Mouse (Mus musculus) liver, adult 2 months (tissue): ENCODE measurements around the gene Nutf2. TPM values are rescaled to one million over a fixed set of nuclear protein-coding genes. Genes with fewer than 3 reads are reported as not detected.

Experiments
- DNase-seq: peaks from one replicate; pipeline ENCODE4 v3.0.0-alpha.2; 2011; ENCODE audit warnings: low read depth, low spot score; ENCODE audit errors: extremely low read depth
- H3K27ac ChIP-seq: fragments of 200-500 bp; replicated peaks from 2 replicates; pipeline ENCODE4 v1.5.1; 2012; ENCODE audit warnings: low read depth, mild to moderate bottlenecking, control low read depth, inconsistent platforms, low read length; ENCODE audit not compliant: insufficient read depth
- H3K27me3 ChIP-seq: fragments of 200-500 bp; 2 replicates; pipeline ENCODE4 v1.6.1; 2012; ENCODE audit warnings: mild to moderate bottlenecking, moderate library complexity, low read length, inconsistent platforms; ENCODE audit not compliant: control insufficient read depth, insufficient read depth
- H3K36me3 ChIP-seq: fragments of 200-500 bp; 2 replicates; pipeline ENCODE4 v1.6.1; 2012; ENCODE audit warnings: low read length, inconsistent platforms; ENCODE audit not compliant: control insufficient read depth, insufficient read depth
- H3K4me1 ChIP-seq: fragments of 200-500 bp; 2 replicates; pipeline ENCODE4 v1.6.1; 2011; ENCODE audit warnings: low read length; ENCODE audit not compliant: control insufficient read depth, insufficient read depth
- H3K4me3 ChIP-seq: fragments of 200-500 bp; 2 replicates; pipeline ENCODE4 v1.5.1; 2011; ENCODE audit warnings: low read depth, mild to moderate bottlenecking, control low read depth, low read length, moderate library complexity; ENCODE audit not compliant: insufficient read depth
- H3K79me2 ChIP-seq: fragments of 200-500 bp; 2 replicates; pipeline ENCODE4 v1.6.1; 2012; ENCODE audit warnings: inconsistent platforms, mild to moderate bottlenecking, low read length, moderate library complexity; ENCODE audit not compliant: control insufficient read depth, insufficient read depth
- H3K9ac ChIP-seq: fragments of 200-500 bp; 2 replicates; pipeline ENCODE4 v1.6.1; 2012; ENCODE audit warnings: low read depth, mild to moderate bottlenecking, control low read depth, inconsistent platforms, low read length
- CTCF ChIP-seq: fragments of 200-500 bp; IDR thresholded peaks from 2 replicates; pipeline ENCODE4 v1.5.1; 2011; ENCODE audit warnings: low read depth, low read length, control low read depth
- POLR2A ChIP-seq: fragments of 200-500 bp; IDR thresholded peaks from 2 replicates; pipeline ENCODE4 v1.6.1; 2011; ENCODE audit warnings: low read length, control low read depth; ENCODE audit not compliant: insufficient read depth; ENCODE audit errors: extremely low read depth
- WGBS: fragments of 180-500 bp; shearing (Covaris S2); methylation state at CpG from one replicate; pipeline ENCODE4 v1.1.7; 2018; 5-methylcytosine and 5-hydroxymethylcytosine counted together
- polyA plus RNA-seq: library from polyadenylated mRNA; depleted of rRNA; stranded (reverse); fragments of >200 nt; gene quantifications from 2 replicates; pipeline ENCODE4 v1.2.3, GENCODE M21; 2012
- total RNA-seq: library from RNA; depleted of rRNA; stranded (reverse); fragments of >200 nt; gene quantifications from 2 replicates; pipeline ENCODE4 v1.2.3, GENCODE M21; 2014

Nutf2 gene
- total and polyA plus RNA-seq, 2 experiments, result 21.6 to 29.3 TPM

GRCm38 (mm10) chr8:105880754-105881520, 20.6 kb downstream of the Nutf2 start, which contains the start of gene Edc4:
Edc4 (plus strand) TSS chr8:105880881.
- under 1% methylated on average over 45 of the region's 45 CpGs for WGBS
- H3K79me2 ChIP-seq, result peaks cover 13% of the 10 kb centered on the region; the same call in 1 of the 2 replicates
- peaks cover 9% of the 10 kb centered on the region for H3K4me1 ChIP-seq
- no peak within 1 kb of the TSS for H3K27ac ChIP-seq
- H3K4me3 ChIP-seq, result peak within 1 kb of the TSS; percentile 84
- H3K9ac ChIP-seq, result peak within 1 kb of the TSS; percentile 81
- DNase-seq, result peak; percentile 69
- H3K27me3 ChIP-seq, result no peaks in the 10 kb centered on the region
- peaks cover 26% of the 10 kb centered on the region for H3K36me3 ChIP-seq
- peak; percentile 86 for TF ChIP-seq POLR2A
- no peak for TF ChIP-seq CTCF

GRCm38 (mm10) chr8:105889756-105890465, 29.5 kb downstream of the Nutf2 start:
- Histone ChIP-seq H3K27ac (no peak overlapping the region), H3K4me3 (no peak overlapping the region), H3K27me3 (no peaks in the 10 kb centered on the region), H3K36me3 (peaks cover 24% of the 10 kb centered on the region), H3K4me1 (no peaks in the 10 kb centered on the region), H3K79me2 (no peaks in the 10 kb centered on the region), H3K9ac (no peak overlapping the region)
- TF ChIP-seq POLR2A (no peak), CTCF (no peak)
- 95% methylated on average over 12 of the region's 12 CpGs for WGBS
- DNase-seq, result no peak

GRCm38 (mm10) chr8:105890870-105891269, 30.5 kb downstream of the Nutf2 start:
- TF ChIP-seq POLR2A (no peak), CTCF (no peak)
- H3K4me1 ChIP-seq, result no peaks in the 10 kb centered on the region
- no peaks in the 10 kb centered on the region for H3K27me3 ChIP-seq
- H3K79me2 ChIP-seq, result no peaks in the 10 kb centered on the region
- H3K27ac ChIP-seq, result no peak overlapping the region
- no peak overlapping the region for H3K4me3 ChIP-seq
- no peak overlapping the region for H3K9ac ChIP-seq
- peak; percentile 33 for DNase-seq
- H3K36me3 ChIP-seq, result peaks cover 16% of the 10 kb centered on the region
- WGBS, result 57% methylated on average over 6 of the region's 6 CpGs

GRCm38 (mm10) chr8:105892432-105892831, 32.1 kb downstream of the Nutf2 start:
- no peak overlapping the region for H3K4me3 ChIP-seq
- no peak overlapping the region for H3K9ac ChIP-seq
- H3K27me3 ChIP-seq, result no peaks in the 10 kb centered on the region
- DNase-seq, result no peak
- H3K27ac ChIP-seq, result no peak overlapping the region
- WGBS, result 92% methylated on average over 6 of the region's 6 CpGs
- TF ChIP-seq CTCF, result peak; percentile 61
- TF ChIP-seq POLR2A, result no peak
- no peaks in the 10 kb centered on the region for H3K4me1 ChIP-seq
- H3K79me2 ChIP-seq, result no peaks in the 10 kb centered on the region
- H3K36me3 ChIP-seq, result peaks cover 5% of the 10 kb centered on the region; the same call in 1 of the 2 replicates

GRCm38 (mm10) chr8:105893339-105893738, 33.0 kb downstream of the Nutf2 start, which contains the start of gene Nrn1l:
Nrn1l (plus strand) TSS chr8:105893567.
- H3K4me3 ChIP-seq, result no peak within 1 kb of the TSS
- H3K79me2 ChIP-seq, result no peaks in the 10 kb centered on the region
- peak; percentile 63 for DNase-seq
- TF ChIP-seq CTCF (no peak), POLR2A (no peak)
- H3K36me3 ChIP-seq, result peaks cover 2% of the 10 kb centered on the region; the same call in 1 of the 2 replicates
- no peak within 1 kb of the TSS for H3K27ac ChIP-seq
- H3K27me3 ChIP-seq, result no peaks in the 10 kb centered on the region
- H3K4me1 ChIP-seq, result no peaks in the 10 kb centered on the region
- no peak within 1 kb of the TSS for H3K9ac ChIP-seq
- WGBS, result 22% methylated on average over 11 of the region's 11 CpGs
